Mouse (Mus musculus): ENCODE measurements at regions not wholly inside any gene's neighbourhood (a gene's known extent, or its start where the extent isn't known, plus 50 kb on each side); places are given as distances from the start of the nearest gene placed in this dataset.
A peak's percentile ranks its signal among the peaks of the same experiment; 100 is the strongest.

DNA sequence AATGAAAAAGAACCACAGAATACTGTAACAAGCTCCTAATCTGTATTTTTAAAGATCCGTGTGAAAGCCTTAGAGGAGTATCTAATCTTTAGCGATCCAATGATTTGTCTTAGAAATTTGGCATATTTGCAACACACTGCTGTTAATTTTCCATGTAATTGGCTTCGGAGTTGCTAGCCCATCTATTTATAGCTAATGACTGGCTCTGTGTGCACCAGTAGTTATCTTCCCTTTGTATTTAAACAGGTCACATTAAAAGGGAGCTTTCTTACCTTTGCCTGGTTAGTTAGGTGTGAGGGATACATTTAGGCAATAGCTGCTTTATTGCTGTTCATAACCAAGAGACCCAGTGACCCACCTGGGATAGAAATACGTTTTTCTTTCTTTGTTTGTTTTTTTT lies 256.3 kb upstream of the Mme start:
- no peak for DNase-seq (ENCODE audit: low spot score)

DNA sequence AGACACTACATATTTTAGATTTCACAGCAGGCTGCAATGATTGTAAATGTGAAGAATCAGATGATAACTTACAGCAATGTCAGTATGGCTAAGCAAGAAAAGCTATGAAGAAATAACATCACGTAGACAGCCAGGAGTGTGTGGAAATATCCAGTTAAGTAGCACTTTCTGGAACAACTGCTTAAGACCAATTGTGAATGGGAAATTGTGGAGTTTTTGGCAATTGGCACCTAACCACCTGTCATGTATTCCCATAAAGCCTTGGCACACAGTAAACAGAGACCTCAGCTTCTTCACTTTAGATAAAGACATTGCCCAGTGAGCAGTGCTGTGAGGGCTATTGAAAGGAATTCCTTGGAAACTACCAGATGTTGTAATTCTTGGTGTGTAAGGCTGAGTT lies 264.4 kb upstream of the Mme start:
- DNase-seq (ENCODE audit: low spot score), result no peak

DNA sequence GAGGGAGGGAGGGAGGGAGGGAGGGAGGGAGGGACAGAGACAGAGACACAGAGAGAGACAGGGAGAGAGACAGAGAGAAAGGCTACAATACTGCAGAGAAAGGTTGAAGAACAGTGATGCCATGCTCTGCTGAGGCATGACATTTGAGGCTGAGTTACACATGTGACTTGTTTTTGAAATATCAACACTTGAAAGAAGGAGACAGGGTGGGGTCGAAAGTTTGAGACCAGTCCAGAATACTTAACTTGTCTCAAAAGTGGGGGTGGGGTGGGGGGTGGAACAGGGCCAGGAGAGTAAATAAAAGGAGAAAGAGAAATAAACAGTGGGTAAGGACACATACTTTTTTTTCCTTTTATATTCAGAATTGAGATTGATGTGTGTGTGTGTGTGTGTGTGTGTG lies 278.1 kb upstream of the Mme start:
- DNase-seq (ENCODE audit: low spot score), result no peak

DNA sequence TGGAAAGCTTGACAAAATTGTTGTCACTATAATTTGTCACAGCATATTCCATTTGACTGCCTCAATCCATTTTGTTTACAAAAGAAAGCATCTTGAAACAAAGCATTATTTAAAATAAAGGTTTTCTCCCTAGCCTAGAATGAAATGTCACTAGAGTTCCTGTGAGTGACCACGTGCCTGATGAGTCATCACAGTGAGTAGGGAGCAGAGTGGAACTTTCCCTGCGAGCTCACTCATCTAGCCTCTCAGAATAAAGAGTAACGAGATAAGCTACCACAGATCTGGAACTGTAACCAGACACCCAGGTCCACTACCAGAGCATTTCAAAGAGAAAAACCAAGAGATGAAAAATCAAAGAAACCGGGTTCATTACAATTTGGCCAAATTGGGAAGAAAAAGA lies 278.7 kb upstream of the Mme start:
- no peak for DNase-seq (ENCODE audit: low spot score)

DNA sequence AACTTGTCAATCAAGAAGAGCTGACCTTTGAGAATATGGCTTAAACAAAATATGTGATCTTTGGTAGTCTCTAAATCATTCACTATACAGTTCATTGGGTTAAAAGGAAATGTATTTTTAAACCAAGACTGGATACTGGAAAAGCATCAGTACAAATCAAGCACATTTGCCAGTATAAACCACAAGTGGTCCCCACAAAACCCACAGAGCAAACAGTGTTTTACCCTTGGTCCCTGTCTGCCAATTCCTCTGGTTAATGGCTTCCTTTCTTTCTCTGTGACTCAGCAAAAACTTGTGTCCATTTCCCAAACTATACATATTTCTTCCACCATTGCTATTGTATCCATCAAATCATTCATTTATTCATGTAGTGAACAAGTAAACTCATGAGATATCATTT lies 296.0 kb upstream of the Mme start:
- no peak for DNase-seq (ENCODE audit: low spot score)

DNA sequence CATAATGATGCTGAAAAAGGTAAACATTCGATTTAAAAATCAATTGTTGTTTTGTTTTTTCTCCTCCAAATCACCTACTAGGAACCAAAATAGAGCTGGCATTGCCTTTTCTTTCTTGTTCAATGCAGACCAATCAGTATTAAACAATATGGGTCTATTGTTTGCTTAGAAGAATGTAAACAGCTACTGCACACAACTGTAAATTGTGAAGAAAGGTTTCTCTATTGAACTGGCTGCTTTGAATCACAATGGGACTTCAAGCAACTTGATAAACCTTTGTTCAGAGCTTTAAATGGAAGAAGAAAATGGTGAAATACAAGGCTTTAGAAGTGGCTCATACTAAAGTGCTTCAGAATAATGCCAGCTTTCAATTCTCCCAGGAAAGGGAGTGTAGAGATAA lies 302.7 kb upstream of the Mme start:
- DNase-seq (ENCODE audit: low spot score), result no peak

DNA sequence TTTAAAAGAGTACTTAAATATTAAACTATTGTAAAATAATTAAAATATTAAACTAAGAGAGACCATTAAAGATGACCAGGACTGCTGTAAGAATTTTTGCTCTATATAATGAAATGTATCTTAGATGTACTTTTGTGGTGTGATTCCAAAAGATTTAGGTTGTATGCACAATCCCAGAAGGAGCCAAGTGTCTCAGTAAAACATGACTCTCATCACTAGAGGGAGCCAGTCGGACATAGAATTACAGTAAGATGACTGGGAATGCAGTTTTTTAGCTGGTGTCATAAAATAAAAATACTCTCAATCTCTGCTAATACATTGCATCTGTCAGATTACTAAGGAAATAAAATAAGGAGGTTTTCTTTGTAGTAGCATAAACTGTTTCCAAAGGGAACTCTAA lies 316.9 kb upstream of the Mme start:
- DNase-seq (ENCODE audit: low spot score), result peak; percentile 12

DNA sequence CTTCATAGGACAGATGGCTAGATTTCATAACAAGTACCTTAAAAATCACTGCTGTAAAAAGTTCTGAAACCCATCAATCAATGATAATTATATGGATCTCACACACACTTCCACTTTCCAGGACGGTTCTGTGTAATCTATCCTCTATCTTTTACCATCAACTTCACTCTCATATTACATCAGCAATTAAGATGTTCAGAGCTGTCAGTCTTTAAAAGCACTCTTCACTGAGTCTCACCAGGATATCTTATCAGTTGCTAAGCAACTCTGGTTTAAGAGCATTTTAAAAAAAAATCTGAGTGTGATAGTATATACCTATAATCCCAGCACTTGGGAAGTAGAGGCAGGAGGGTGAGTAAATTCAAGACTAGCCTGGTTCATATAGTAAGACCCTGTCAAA lies 312.0 kb upstream of the Gpr149 start:
- DNase-seq (ENCODE audit: low spot score), result no peak

DNA sequence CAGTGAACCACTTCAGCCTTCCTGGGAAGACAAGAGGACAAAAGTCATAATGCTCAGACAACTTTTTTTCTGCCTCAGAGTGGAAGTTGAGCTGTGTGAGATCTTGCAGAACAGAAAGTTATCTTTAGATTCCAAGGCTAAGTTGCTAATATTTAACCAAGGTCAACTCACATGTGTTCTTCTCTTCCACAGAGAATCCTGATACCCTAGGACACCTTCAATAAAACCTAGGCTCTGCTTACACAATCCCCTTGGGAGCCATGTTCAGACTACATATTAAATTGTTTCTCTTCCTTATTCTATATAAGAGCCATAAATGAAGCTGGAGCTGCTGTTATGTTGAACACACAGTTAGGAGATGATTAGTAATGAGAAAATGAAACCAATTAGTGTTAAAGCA lies 280.2 kb upstream of the Gpr149 start:
- no peak for DNase-seq (ENCODE audit: low spot score)

DNA sequence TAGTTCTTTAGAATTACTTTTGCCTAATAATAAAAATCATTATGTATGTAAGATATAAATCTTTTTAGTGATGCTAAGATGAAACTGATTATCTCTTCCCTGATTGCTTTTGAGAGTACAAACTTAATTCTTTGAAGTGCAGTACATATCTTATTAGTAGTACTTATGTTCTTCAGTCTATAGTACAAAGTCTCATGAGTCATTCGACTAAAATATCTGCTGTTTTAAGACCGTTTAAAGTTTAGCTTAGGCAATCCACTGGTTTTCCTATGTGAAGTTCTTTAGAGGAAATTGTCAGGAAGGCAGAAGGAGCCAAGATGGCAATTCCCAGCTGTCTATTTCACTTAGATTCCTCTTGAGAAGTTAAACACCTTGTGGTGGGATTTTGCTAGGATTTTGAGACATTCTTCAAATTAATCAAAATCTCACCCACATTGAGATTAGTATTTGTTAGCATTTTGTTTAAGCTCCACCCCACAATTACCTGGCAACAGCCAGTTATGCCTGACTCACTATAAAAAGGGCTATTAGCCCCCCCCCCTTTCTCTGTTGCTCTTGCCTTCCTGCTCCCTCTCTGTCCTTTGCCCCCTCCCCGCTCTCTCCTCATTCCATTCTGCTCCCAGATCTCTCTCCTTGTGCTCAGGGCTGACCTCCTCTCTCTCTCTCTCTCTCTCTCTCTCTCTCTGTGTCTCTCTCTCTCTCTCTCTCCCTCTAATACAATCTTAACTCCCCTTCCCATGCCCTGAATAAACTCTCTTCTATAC lies 277.6 kb upstream of the Gpr149 start:
- no peak for DNase-seq (ENCODE audit: low spot score)

DNA sequence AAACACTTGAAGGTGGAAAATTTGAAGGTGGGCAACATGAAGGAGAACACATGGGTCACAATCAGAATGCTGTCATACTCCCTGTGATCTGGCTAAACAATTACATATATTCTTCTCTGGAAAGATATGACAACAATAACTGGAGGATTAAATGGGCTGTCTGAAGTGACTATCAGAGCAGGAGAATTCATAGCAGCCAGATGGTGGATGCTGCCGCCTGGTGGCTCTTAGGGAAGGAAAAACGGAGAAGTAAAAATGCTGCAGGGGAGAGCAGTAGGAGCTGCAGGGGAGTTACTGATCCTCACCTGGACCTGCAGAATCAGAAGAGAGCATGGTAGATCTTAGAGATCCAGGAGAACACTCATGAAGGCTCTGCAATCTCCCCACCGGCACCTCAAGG lies 255.8 kb upstream of the Gpr149 start:
- DNase-seq (ENCODE audit: low spot score), result no peak

DNA sequence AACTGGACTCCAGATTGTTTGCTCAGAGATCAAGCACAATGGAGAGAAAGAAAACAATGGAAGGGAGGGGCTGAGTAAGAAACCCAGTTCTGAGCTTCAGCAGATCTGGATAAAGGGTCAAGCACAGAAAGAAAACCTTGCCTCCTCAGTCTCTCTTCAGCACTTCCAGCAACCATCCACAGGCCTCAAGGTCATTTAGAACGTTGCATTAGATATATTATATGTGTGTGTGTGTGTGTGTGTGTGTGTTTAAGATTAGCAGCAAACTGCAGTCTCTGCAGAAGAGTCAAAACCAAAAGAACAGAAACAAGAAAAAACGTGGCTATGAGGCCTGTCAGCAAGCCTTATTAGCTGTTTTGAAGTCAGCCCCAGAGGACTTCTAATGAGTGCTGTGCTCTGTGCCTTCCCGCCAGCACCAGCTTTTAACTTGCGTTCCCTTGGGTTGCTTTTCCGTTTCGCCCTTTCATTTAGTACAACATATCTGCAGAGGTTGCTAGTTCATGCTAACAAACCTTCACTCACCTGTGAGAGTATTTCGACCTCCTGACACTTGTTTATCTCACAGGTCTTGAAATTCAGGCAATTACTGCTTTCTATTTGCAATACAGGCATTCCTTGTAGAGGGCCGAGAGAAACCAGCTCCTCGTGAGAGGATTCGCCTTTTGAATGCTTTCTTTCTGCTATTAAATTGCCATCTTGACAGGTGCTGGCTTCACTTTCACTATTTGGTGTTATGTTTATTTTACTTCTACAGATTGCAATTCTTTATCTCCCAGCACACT lies 230.9 kb upstream of the Gpr149 start:
- no peak for DNase-seq (ENCODE audit: low spot score)

DNA sequence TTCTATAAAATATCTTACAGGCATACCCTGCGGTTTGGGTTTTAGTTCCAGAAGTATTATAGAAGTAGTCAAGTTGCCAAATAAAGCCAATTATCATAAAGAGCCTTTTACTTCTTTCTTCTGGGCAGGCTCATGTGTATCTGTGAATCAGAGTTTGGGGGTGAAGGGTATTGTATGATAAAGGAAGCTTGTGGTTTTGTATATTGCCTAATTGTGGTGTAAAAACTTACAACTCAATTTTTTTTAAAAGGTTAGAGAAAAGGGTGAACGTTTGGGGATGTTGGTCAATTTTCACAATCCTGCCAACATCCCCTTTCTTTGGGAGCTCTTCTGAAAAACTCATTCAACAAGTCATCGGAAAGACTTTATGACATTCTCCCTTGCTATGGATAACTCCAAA lies 219.0 kb upstream of the Gpr149 start:
- no peak for DNase-seq (ENCODE audit: low spot score)

DNA sequence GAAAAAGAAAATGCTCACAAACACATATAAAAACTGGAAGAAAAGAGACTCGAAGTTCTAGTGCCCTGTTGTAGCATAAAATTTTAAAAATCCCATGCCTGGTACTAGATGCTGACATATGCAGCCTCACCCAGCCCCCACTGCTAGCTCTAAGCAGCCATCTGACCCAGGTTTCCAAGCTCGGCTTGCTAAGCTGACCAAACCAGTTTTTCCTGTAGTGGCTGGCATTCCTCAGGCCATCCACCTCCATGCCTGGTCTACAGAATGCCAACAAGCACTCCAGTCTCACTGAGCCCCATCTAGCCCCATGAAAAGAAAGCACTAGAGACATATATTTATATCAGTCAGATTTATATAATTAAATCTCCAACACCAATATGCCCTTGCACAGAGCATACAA lies 196.1 kb upstream of the Gpr149 start:
- DNase-seq (ENCODE audit: low spot score), result no peak

DNA sequence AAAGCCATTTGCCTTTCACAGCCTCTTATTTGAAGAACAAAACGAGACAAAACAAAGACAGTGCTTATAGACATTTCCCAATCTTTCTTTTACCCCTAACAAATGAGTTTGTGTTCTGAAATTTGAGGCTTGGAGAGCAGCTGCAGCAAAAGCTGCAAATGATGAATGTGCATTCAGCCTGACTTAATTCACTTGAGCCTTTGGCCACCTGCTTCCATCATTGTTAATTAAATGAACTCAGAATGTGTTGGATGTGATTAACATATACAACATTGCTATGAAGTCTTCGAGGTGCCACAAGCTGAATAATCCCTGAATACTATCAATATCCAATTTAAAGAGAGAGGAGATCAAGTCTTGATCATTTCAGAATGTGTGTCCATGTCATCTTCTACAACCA lies 181.3 kb upstream of the Gpr149 start:
- DNase-seq (ENCODE audit: low spot score), result no peak
